Mouse (Mus musculus) activated CD4-positive, CD25-positive, alpha-beta regulatory T cell, adult 4 months (primary cell): ENCODE measurements around the gene Wfdc8. TPM values are rescaled to one million over a fixed set of nuclear protein-coding genes. Genes with fewer than 3 reads are reported as not detected.

Experiments used
- ATAC-seq: one replicate; pipeline ENCODE4 v1.8.0; 2017
- polyA plus RNA-seq, 2 experiments: library from polyadenylated mRNA; unstranded; fragments of 100-300 nt; shearing (Covaris generic); gene quantifications; one replicate each; pipeline ENCODE4 v1.2.1; 2017

Wfdc8 gene
- polyA plus RNA-seq, 2 experiments from 2014 or later: not detected

- no peak for ATAC-seq
Measured at GRCm38 (mm10) chr2:164562391-164563188, 50.8 kb downstream of the Wfdc8 start, which contains the start of gene Wfdc2. Gene Wfdc2 (plus strand): TSS chr2:164562413.

- ATAC-seq: no peak
Measured at GRCm38 (mm10) chr2:164560106-164560505, 53.3 kb downstream of the Wfdc8 start.

- ATAC-seq: peak; percentile 41
Measured at GRCm38 (mm10) chr2:164558991-164559645, 54.3 kb downstream of the Wfdc8 start.

GRCm38 (mm10) chr2:164558426-164558825, 55.0 kb downstream of the Wfdc8 start:
- ATAC-seq: no peak

- no peak for ATAC-seq
Measured at GRCm38 (mm10) chr2:164551502-164551901, 61.9 kb downstream of the Wfdc8 start.

- peak; percentile 61 for ATAC-seq
Measured at GRCm38 (mm10) chr2:164550895-164551269, 62.5 kb downstream of the Wfdc8 start.

- ATAC-seq: no peak
Measured at GRCm38 (mm10) chr2:164549963-164550894, 63.2 kb downstream of the Wfdc8 start.

- ATAC-seq: no peak
Measured at GRCm38 (mm10) chr2:164549338-164549737, 64.1 kb downstream of the Wfdc8 start.

Other genes starting within 250 kb of the Wfdc8 start
- 1 to 10 TPM; 3.4 to 4.2 TPM for gene Slpi, start 224.5 kb downstream of the Wfdc8 start, polyA plus RNA-seq
- gene Rbpjl, start 210.5 kb downstream of the Wfdc8 start, polyA plus RNA-seq: not detected
- gene Matn4, start 208.5 kb downstream of the Wfdc8 start, polyA plus RNA-seq: under 1 TPM in 1 of 2 experiments, not detected in 1; 0.32 TPM
- gene Sdc4, start 169.7 kb downstream of the Wfdc8 start, polyA plus RNA-seq: 10 to 100 TPM; 13.8 to 23.7 TPM
- gene Sys1, start 156.7 kb downstream of the Wfdc8 start, polyA plus RNA-seq: 10 to 100 TPM; 29.7 to 33.4 TPM
- 1 to 10 TPM in 1 of 2 experiments, not detected in 1; 3.7 TPM for gene Gm20458, start 152.7 kb downstream of the Wfdc8 start, polyA plus RNA-seq
- gene Trp53tg5, start 139.9 kb downstream of the Wfdc8 start, polyA plus RNA-seq: under 1 TPM in 1 of 2 experiments, not detected in 1; 0.37 TPM
- gene Dbndd2, start 127.5 kb downstream of the Wfdc8 start, polyA plus RNA-seq: 1 to 10 TPM; 2.1 to 6.8 TPM
- gene Pigt, start 116.1 kb downstream of the Wfdc8 start, polyA plus RNA-seq: 10 to 100 TPM; 19.6 to 47.7 TPM
- not detected for gene Wfdc2, start 51.2 kb downstream of the Wfdc8 start, polyA plus RNA-seq
- gene Spint3, start 40.2 kb downstream of the Wfdc8 start, polyA plus RNA-seq: not detected
- gene Wfdc6a, start 28.2 kb downstream of the Wfdc8 start, polyA plus RNA-seq: not detected
- not detected for gene Eppin, start 20.0 kb downstream of the Wfdc8 start, polyA plus RNA-seq
- not detected for gene Wfdc6b, start 104 bp downstream of the Wfdc8 start, polyA plus RNA-seq
- gene Wfdc16, start 25.2 kb upstream of the Wfdc8 start, polyA plus RNA-seq: not detected
- not detected for gene Wfdc10, start 42.4 kb upstream of the Wfdc8 start, polyA plus RNA-seq
- gene Wfdc9, start 43.0 kb upstream of the Wfdc8 start, polyA plus RNA-seq: not detected
- not detected for gene Wfdc11, start 60.5 kb upstream of the Wfdc8 start, polyA plus RNA-seq
- not detected for gene Wfdc13, start 71.5 kb upstream of the Wfdc8 start, polyA plus RNA-seq
- not detected for gene Spint4, start 84.9 kb upstream of the Wfdc8 start, polyA plus RNA-seq
- gene Spint5, start 101.7 kb upstream of the Wfdc8 start, polyA plus RNA-seq: not detected
- gene Wfdc3, start 132.3 kb upstream of the Wfdc8 start, polyA plus RNA-seq: not detected
- gene Dnttip1, start 132.4 kb upstream of the Wfdc8 start, polyA plus RNA-seq: 1 to 10 TPM; 6.0 to 6.5 TPM
- 10 to 100 TPM; 46.3 to 68.1 TPM for gene Ube2c, start 156.3 kb upstream of the Wfdc8 start, polyA plus RNA-seq
- gene Tnnc2, start 166.3 kb upstream of the Wfdc8 start, polyA plus RNA-seq: not detected
- gene Snx21, start 172.2 kb upstream of the Wfdc8 start, polyA plus RNA-seq: 1 to 10 TPM; 5.0 to 5.1 TPM
- 10 to 100 TPM; 35.1 to 49.1 TPM for gene Acot8, start 191.3 kb upstream of the Wfdc8 start, polyA plus RNA-seq
- 1 to 10 TPM; 3.8 to 5.4 TPM for gene Zswim3, start 191.5 kb upstream of the Wfdc8 start, polyA plus RNA-seq
- gene Zswim1, start 209.1 kb upstream of the Wfdc8 start, polyA plus RNA-seq: 10 to 100 TPM; 18.0 to 19.4 TPM
- not detected for gene Spata25, start 214.9 kb upstream of the Wfdc8 start, polyA plus RNA-seq
- gene Ctsa, start 219.2 kb upstream of the Wfdc8 start, polyA plus RNA-seq: 100 to 1,000 TPM; 215 to 216 TPM
- under 1 TPM in 1 of 2 experiments, not detected in 1; 0.69 TPM for gene Neurl2, start 219.8 kb upstream of the Wfdc8 start, polyA plus RNA-seq
- 1 to 10 TPM in 1 of 2 experiments, under 1 TPM in 1; 0.87 to 1.0 TPM for gene Pltp, start 244.1 kb upstream of the Wfdc8 start, polyA plus RNA-seq